Comparison of ENCODE assay signal across 8 mouse cellular contexts in the genomic region with DNA sequence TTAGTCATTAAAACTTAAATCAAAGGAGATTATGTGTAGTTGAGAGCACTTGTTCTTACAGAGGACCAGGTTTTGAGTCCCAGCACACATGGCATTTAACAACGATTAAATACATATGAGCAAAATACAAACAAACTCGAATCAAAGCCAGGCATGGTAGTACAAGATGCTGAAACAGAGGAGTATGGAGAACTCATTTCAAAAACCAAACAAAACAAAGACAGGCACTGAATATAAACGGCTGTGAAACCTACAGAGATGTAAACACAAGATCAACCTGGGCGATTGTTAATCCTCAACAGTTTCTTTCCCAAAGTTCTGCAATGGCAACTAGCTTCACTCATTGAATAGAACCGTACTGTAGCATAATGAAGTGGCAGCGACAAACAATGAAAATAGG. TPM values are rescaled to one million over a fixed set of nuclear protein-coding genes. Genes with fewer than 3 reads are reported as not detected.
DNase-seq lines count a peak whose midpoint lies in the region; ATAC-seq lines count a peak whose summit lies in the region.
"Had no signal": no experiment of that assay in that cellular context is flagged by ENCODE, and none has a peak within 500 bp of the region (broad histone marks: within the 10 kb centered on the region; RNA-seq: fewer than 3 reads in every experiment).

No protein-coding gene starts in this region.

- H3K36me3 ChIP-seq in lung, embryonic 16.5 days (ENCODE audit: control insufficient read depth, insufficient read depth, low read length) = no peaks in the 10 kb centered on the region
- H3K36me3 ChIP-seq in forebrain, embryonic 14.5 days (ENCODE audit: control insufficient read depth, insufficient read depth, low read length) = no peaks in the 10 kb centered on the region
- no peaks in the 10 kb centered on the region for H3K36me3 ChIP-seq in limb, embryonic 15.5 days
- no peaks in the 10 kb centered on the region for H3K36me3 ChIP-seq in stomach, embryonic 14.5 days (ENCODE audit: control insufficient read depth, insufficient read depth, low read length)

- no peak for DNase-seq in lung, postnatal 10 days
- DNase-seq in forebrain, embryonic 14.5 days (ENCODE audit: low spot score) = no peak
- no peak for DNase-seq in cerebellum, adult 8-10 months
- DNase-seq in thymus, adult 18-20 months = no peak
- DNase-seq: gastrocnemius, postnatal 14 days had no signal

- H3K9me3 ChIP-seq in lung, embryonic 16.5 days (ENCODE audit: control insufficient read depth, low read length) = no peaks in the 10 kb centered on the region
- H3K9me3 ChIP-seq in forebrain, embryonic 14.5 days (replicated peaks; ENCODE audit: control insufficient read depth, low read length) = no peaks in the 10 kb centered on the region
- no peaks in the 10 kb centered on the region for H3K9me3 ChIP-seq in limb, embryonic 15.5 days
- no peaks in the 10 kb centered on the region; the same call in 1 of the 2 replicates for H3K9me3 ChIP-seq in stomach, embryonic 14.5 days (ENCODE audit: control insufficient read depth, low read depth, low read length)

- peak overlapping the region; percentile 66 for H3K4me2 ChIP-seq in lung, embryonic 16.5 days (ENCODE audit: low read depth, low read length)
- H3K4me2 ChIP-seq in forebrain, embryonic 14.5 days (ENCODE audit: low read length) = peak overlapping the region; percentile 70
- peak overlapping the region; percentile 60 for H3K4me2 ChIP-seq in limb, embryonic 15.5 days
- H3K4me2 ChIP-seq in stomach, embryonic 14.5 days (replicated peaks; ENCODE audit: low read depth, low read length) = peak overlapping the region; percentile 71

- peaks cover 9% of the 10 kb centered on the region; the same call in 1 of the 2 replicates for H3K4me1 ChIP-seq in lung, embryonic 16.5 days (replicated peaks; ENCODE audit: control insufficient read depth, insufficient read depth, low read length)
- peaks cover 9% of the 10 kb centered on the region for H3K4me1 ChIP-seq in forebrain, embryonic 14.5 days (ENCODE audit: control insufficient read depth, insufficient read depth, low read length)
- H3K4me1 ChIP-seq in limb, embryonic 15.5 days = peaks cover 9% of the 10 kb centered on the region; the same call in 1 of the 2 replicates
- H3K4me1 ChIP-seq in stomach, embryonic 14.5 days (ENCODE audit: control insufficient read depth, insufficient read depth, low read length) = peaks cover 9% of the 10 kb centered on the region

- no peaks in the 10 kb centered on the region for H3K27me3 ChIP-seq in lung, embryonic 16.5 days (ENCODE audit: control insufficient read depth, insufficient read depth, low read depth, low read length)
- no peaks in the 10 kb centered on the region for H3K27me3 ChIP-seq in forebrain, embryonic 14.5 days (replicated peaks; ENCODE audit: control insufficient read depth, insufficient read depth, low read length)
- no peaks in the 10 kb centered on the region for H3K27me3 ChIP-seq in limb, embryonic 15.5 days
- no peaks in the 10 kb centered on the region for H3K27me3 ChIP-seq in stomach, embryonic 14.5 days (ENCODE audit: control insufficient read depth, insufficient read depth, low read length)

- H3K4me3 ChIP-seq in lung, embryonic 16.5 days (ENCODE audit: low read length) = peak overlapping the region; percentile 76
- peak overlapping the region; percentile 69 for H3K4me3 ChIP-seq in forebrain, embryonic 14.5 days (ENCODE audit: low read depth, low read length)
- peak overlapping the region; percentile 73 for H3K4me3 ChIP-seq in limb, embryonic 15.5 days
- peak overlapping the region; percentile 70 for H3K4me3 ChIP-seq in stomach, embryonic 14.5 days (ENCODE audit: low read depth, low read length)

- H3K27ac ChIP-seq in lung, embryonic 16.5 days (ENCODE audit: low read length) = no peak overlapping the region
- H3K27ac ChIP-seq in forebrain, embryonic 14.5 days (ENCODE audit: low read depth, low read length) = no peak overlapping the region
- H3K27ac ChIP-seq in limb, embryonic 15.5 days = no peak overlapping the region
- no peak overlapping the region for H3K27ac ChIP-seq in stomach, embryonic 14.5 days (ENCODE audit: low read length)

- no peak for ATAC-seq in lung, embryonic 16.5 days (ENCODE audit: low read depth)
- ATAC-seq in forebrain, embryonic 14.5 days = no peak
- no peak for ATAC-seq in limb, embryonic 15.5 days (ENCODE audit: insufficient number of reproducible peaks, low FRiP score, low TSS enrichment, low read depth)
- ATAC-seq in stomach, embryonic 14.5 days (ENCODE audit: insufficient number of reproducible peaks, insufficient read depth, low FRiP score, low read depth) = no peak

- peak overlapping the region; percentile 21; the same call in 1 of the 2 replicates for H3K9ac ChIP-seq in lung, embryonic 16.5 days (ENCODE audit: low read length)
- peak overlapping the region; percentile 92 for H3K9ac ChIP-seq in forebrain, embryonic 14.5 days (ENCODE audit: low read length)
- H3K9ac ChIP-seq in limb, embryonic 15.5 days = no peak overlapping the region
- no peak overlapping the region for H3K9ac ChIP-seq in stomach, embryonic 14.5 days (replicated peaks; ENCODE audit: low read depth, low read length)

- 20% methylated on average over 6 of the region's 6 CpGs for WGBS in lung, embryonic 16.5 days
- WGBS in forebrain, embryonic 14.5 days = 25% methylated on average over 6 of the region's 6 CpGs
- WGBS in limb, embryonic 15.5 days = 36% methylated on average over 6 of the region's 6 CpGs
- WGBS in stomach, embryonic 14.5 days = 21% methylated on average over 6 of the region's 6 CpGs

RNA-seq across cellular contexts. Expression of gene March6, which starts 1.8 kb away (rescaled TPM):
- 28.2 and 29.4 TPM in 2 replicates for polyA plus RNA-seq in lung, embryonic 16.5 days (2015; fragmentation: Nextera tagmentation; extraction: Ambion mirVana)
- polyA plus RNA-seq in forebrain, embryonic 14.5 days (2014; fragmentation: Nextera tagmentation; extraction: Ambion mirVana) = 68.3 and 86.6 TPM in 2 replicates
- polyA plus RNA-seq in limb, embryonic 15.5 days (2015; fragmentation: Nextera tagmentation; extraction: Ambion mirVana) = 21.4 and 26.2 TPM in 2 replicates
- polyA plus RNA-seq in stomach, embryonic 14.5 days (2014; fragmentation: Nextera tagmentation; extraction: Ambion mirVana) = 37.2 and 38.6 TPM in 2 replicates

RNA-seq across cellular contexts. Expression of gene Cmbl, which starts 36.1 kb away (rescaled TPM):
- 6.8 and 8.1 TPM in 2 replicates for polyA plus RNA-seq in lung, embryonic 16.5 days (2015; fragmentation: Nextera tagmentation; extraction: Ambion mirVana)
- 6.5 and 9.8 TPM in 2 replicates for polyA plus RNA-seq in forebrain, embryonic 14.5 days (2014; fragmentation: Nextera tagmentation; extraction: Ambion mirVana)
- polyA plus RNA-seq in limb, embryonic 15.5 days (2015; fragmentation: Nextera tagmentation; extraction: Ambion mirVana) = 2.7 and 6.0 TPM in 2 replicates
- 7.2 and 8.6 TPM in 2 replicates for polyA plus RNA-seq in stomach, embryonic 14.5 days (2014; fragmentation: Nextera tagmentation; extraction: Ambion mirVana)

Comparison
In these comparisons a context has a peak if more than half of its experiments do, and no peak if none do; other contexts are left out.
1. H3K9ac ChIP-seq: peak in lung, embryonic 16.5 days (single experiment) and forebrain, embryonic 14.5 days (single experiment); none in limb, embryonic 15.5 days (single experiment) and stomach, embryonic 14.5 days (single experiment).
2. Peak in every context shown above with its lines, with median percentiles within 50 percentile points of each other: H3K4me2 ChIP-seq and H3K4me3 ChIP-seq.